Mouse (Mus musculus): ENCODE measurements around the gene Iqcf5.

The Iqcf5 gene

DNA sequence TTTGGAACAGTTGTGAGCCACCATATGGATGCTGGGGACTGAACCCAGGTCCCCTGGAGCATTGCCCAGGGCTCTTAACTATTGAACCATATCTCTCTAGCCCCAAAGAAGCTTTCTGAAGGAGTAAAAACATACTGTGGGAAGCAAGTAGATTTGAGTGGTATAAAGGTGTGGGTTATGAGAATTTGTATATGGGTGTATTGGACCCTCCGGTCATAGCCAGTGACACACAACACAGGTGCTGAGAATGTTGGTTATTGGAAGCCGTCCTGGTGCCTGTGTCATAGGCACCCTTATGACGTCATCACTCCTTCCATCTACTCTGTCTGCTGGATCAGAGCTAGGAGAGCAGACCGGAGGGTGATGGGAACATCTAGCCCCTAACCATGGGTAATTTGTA lies at the start of gene Iqcf5:
TSS of gene Iqcf5 (plus strand) at position 301 of the 400 bp plus-strand sequence.
- no peak for DNase-seq (ENCODE audit: low spot score in 2 of 2)

- no peak for DNase-seq (ENCODE audit: low spot score in 2 of 2)
These were observed 49.4 kb upstream of the Iqcf5 start for GRCm38 (mm10) chr9:106464751-106465541.

DNA sequence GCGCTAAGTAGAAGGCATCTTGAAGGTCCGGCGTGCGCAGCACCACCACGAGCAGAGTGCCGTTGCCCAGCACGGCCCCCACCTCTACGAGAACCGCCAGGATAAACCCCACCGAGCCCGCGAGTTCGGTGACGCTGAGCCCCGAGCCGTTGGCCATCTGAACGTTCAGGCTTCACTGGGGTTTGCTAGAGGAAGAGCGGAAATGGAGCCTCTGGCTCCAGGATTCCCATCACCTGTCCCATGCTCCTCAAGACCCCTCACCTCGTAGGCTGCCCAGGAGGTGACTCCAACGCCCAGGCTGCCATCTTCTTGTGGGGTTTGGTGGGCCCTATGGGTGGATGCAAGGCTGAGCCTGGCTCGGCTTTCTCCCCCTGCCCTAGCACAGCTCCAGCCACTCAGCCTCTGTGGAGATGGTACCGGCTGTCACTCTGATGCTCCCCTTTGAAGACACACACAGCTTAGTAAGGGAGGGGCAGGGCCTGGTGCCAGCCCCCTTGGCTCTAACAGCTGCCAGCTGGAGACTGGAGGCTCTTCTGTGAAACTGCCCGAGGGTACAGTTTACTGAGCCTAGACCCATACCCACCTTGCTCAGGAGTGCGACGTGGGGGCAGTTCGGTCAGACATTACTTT lies 48.7 kb upstream of the Iqcf5 start, which contains the start of gene Gpr62:
TSS of gene Gpr62 (minus strand) at position 368 of the 630 bp plus-strand sequence.
- DNase-seq (ENCODE audit: low spot score in 2 of 2): no peak

- DNase-seq (ENCODE audit: low spot score in 2 of 2): no peak
These were observed 47.7 kb upstream of the Iqcf5 start for GRCm38 (mm10) chr9:106466721-106467120.

GRCm38 (mm10) chr9:106467746-106468145 lies 46.6 kb upstream of the Iqcf5 start:
- no peak for DNase-seq (ENCODE audit: low spot score in 2 of 2)

- no peak for DNase-seq (ENCODE audit: low spot score in 2 of 2)
These were observed 45.1 kb upstream of the Iqcf5 start for GRCm38 (mm10) chr9:106469317-106469716.

DNA sequence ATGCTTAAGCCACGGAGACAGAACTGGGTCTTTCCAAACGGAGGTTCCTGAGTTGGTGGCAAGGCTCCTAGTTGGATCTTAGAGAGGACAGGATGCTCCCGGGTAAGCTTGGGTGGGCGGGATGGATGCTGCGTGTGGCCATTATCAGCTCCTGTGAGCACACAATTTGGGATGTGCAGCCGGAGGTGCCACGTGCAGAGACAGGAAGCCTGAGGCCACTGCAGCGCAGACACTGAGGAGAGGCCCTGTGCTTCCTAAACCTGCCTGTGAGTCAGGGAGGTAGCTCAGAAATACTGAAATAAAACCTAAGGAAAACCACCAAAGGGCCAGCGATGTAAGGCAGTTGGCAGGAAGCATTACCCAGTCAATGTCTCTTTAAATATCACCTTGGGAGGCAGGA lies 44.6 kb upstream of the Iqcf5 start:
- no peak for DNase-seq (ENCODE audit: low spot score in 2 of 2)

GRCm38 (mm10) chr9:106470991-106471750 lies 43.2 kb upstream of the Iqcf5 start:
- no peak for DNase-seq (ENCODE audit: low spot score in 2 of 2)

GRCm38 (mm10) chr9:106471892-106472291 lies 42.5 kb upstream of the Iqcf5 start:
- DNase-seq (ENCODE audit: low spot score in 2 of 2): peak in 1 of 2 experiments; percentile 59

DNA sequence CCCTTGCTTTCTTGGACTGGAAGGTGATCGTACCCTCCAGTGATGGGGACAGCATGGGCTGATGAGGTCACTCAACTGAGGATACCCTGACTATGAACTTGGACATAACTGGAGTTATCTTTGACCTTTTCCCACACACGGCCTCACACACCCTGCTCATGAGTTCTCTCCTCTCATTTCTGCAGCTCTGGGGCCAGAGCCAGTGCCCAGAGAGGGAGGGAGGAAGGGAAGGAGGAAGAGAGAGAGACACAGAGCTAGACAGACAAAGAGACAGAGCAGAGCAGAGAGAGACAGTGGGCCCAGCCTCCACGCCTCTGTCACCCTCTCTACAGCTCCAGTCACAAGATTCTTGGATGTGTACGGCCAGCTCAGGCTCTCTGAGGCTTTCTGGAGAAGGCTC lies 42.1 kb upstream of the Iqcf5 start:
- no peak for DNase-seq (ENCODE audit: low spot score in 2 of 2)

- DNase-seq (ENCODE audit: low spot score in 2 of 2): no peak
These were observed 41.2 kb upstream of the Iqcf5 start for GRCm38 (mm10) chr9:106473081-106473752.

DNA sequence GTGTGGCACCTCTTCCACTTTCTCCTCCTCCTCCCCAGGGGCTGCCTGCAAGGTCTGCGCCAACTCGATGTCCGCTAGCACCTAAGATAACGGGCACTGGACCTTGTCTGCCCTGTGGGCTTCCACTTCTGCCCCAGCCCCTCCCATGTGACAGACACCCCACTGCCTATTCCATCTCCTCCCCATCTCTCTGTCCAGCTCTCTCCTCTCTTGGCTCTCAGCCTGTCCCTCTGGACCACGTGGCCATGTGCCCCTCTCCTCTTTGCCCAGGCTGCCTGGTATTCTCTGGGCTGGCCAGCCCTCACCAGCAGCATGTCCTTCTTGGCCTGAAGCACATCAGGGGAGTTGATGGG lies 40.6 kb upstream of the Iqcf5 start:
- no peak for DNase-seq (ENCODE audit: low spot score in 2 of 2)

GRCm38 (mm10) chr9:106474456-106474855 lies 39.9 kb upstream of the Iqcf5 start:
- DNase-seq (ENCODE audit: low spot score in 2 of 2): peak in 1 of 2 experiments; percentile 71

GRCm38 (mm10) chr9:106475046-106475445 lies 39.3 kb upstream of the Iqcf5 start:
- no peak for DNase-seq (ENCODE audit: low spot score in 2 of 2)

- DNase-seq (ENCODE audit: low spot score in 2 of 2): no peak
These were observed 38.7 kb upstream of the Iqcf5 start, which contains the start of gene Rrp9 for GRCm38 (mm10) chr9:106475663-106476001. Gene Rrp9 (plus strand): TSS chr9:106475963.

DNA sequence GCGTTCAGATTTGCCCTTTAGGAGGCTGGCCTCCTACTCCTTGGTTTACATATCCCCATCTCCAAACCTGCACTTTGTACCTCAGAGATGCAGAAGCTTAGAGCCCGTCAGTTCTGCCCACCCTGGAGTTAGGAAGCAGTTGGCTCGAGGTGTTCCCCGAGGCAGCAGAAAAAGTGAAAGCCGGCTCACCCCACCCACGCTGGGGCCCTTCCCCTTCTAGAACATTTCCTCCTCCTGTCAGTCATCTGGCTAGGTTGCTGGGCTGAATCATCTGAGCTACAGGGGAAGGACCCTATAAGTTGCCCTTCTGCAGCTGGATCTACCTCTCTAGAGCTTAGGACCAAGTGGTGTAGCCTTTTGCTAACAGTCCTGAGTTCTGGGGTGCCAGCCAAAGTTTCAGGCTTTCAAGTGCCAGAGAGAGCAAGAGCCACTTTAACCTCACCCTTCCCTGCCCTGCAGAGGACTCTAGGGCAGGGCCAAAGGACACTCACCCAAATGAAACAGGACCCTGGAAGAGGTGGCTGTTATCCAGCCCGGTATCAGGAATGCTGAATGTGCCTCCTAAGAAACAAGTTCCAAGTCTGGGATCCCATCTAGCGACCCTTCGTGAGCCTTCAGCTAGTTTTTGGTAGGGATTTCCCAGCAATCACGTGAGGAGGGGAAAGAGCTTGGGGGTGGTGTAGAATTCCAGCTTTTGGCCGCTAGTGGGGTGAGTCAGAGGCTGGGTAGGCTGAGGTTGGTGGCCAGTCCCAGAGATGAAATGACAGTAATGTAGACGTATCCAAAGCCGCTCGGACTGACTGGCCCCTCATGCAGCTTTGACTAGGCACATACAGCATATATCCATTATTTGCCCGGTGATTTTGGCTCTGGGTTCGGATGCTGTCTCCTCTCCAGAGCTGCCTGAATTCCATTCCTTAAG lies 38.1 kb upstream of the Iqcf5 start:
- DNase-seq (ENCODE audit: low spot score in 2 of 2): peak; percentile 58 to 72

- DNase-seq (ENCODE audit: low spot score in 2 of 2): peak; percentile 98 to 99
These were observed 37.4 kb upstream of the Iqcf5 start, which contains the start of gene Parp3 for GRCm38 (mm10) chr9:106476924-106477484. Gene Parp3 (minus strand): TSS chr9:106476949.

DNA sequence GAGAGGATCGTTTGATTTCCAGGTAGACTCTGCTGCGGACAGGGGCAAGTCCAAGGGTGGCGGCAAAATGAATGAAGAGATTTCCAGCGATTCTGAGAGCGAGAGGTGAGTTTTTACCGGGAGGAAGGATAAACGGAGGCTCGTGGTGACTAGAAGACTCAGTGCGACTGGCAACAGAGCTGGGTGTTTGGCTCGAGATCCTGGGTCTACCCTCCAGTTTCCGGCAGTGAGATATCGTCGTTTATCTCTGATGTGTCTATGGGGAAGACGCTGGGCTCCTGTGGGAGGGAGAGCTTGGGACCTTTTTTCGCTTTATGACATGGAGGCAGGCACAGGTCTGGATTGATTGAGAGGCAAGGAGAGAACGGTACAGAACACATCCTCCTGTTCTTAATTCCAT lies 36.7 kb upstream of the Iqcf5 start:
- DNase-seq (ENCODE audit: low spot score in 2 of 2): no peak

DNA sequence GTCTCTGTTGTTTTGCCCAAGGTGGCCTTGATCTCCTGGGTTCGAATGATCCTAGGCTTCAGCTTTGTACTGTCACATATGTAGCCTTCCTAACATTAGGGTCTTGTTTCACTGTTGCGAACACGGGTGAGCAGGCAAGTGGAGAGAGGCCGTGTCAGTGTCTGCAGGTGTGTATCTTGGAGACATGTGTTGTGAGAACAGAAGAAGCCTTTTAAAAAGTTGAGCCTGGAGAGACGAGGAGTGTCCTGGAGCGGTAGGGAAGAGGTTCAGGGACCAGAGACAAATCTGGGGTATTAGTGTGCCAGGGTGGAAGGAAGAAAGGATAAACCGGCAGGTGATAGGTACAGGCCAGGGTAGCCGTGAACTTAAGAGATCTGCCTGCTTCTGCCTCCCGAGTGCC lies 36.3 kb upstream of the Iqcf5 start:
- no peak for DNase-seq (ENCODE audit: low spot score in 2 of 2)

DNA sequence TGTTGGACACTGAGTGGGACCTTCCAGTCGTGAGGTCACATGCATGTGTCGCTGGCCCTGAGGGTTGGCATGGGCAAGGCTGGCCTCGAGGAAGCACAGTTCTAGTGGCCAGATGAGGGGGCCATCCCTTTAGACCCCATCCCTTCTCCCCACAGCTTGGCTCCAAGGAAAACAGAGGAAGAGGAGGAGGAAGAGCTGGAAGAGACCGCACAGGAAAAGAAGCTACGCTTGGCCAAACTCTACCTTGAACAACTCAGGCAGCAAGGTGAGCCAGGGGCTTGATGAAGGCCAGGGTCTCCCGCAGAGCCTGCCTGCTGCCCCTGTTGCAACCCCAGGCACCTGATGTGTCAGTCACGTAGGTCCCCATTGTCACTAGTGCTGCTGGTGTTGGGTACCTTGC lies 33.8 kb upstream of the Iqcf5 start:
- no peak for DNase-seq (ENCODE audit: low spot score in 2 of 2)

GRCm38 (mm10) chr9:106481075-106481474 lies 33.3 kb upstream of the Iqcf5 start:
- DNase-seq (ENCODE audit: low spot score in 2 of 2): no peak

Data from urinary bladder, postnatal 36 days (tissue).